Mouse (Mus musculus) kidney, postnatal 14 days (tissue): ENCODE results near the gene Peli1.
"Not testable (repeated sequence)": the region's sequence is repeated elsewhere in the genome, so short reads cannot be mapped to it uniquely, and the experiment has no call there.

Source experiments
- DNase-seq: peaks from one replicate; pipeline ENCODE4 v3.0.0; 2022; ENCODE audit warnings: mixed read lengths

The Peli1 gene

GRCm38 (mm10) chr11:21157595-21157994 is 66.5 kb downstream of the Peli1 start:
- DNase-seq = no peak

- DNase-seq = no peak
Observed at GRCm38 (mm10) chr11:21162093-21162492, 71.0 kb downstream of the Peli1 start.

- DNase-seq = no peak
Observed at GRCm38 (mm10) chr11:21163143-21163542, 72.1 kb downstream of the Peli1 start.

GRCm38 (mm10) chr11:21163673-21164072 is 72.6 kb downstream of the Peli1 start:
- DNase-seq = peak; percentile 26

- no peak for DNase-seq
Observed at GRCm38 (mm10) chr11:21164312-21164993, 73.4 kb downstream of the Peli1 start.

GRCm38 (mm10) chr11:21164994-21165560 is 74.0 kb downstream of the Peli1 start:
- peak; percentile 32 for DNase-seq

GRCm38 (mm10) chr11:21166495-21167096 is 75.5 kb downstream of the Peli1 start:
- no peak for DNase-seq

GRCm38 (mm10) chr11:21168828-21169607 is 77.9 kb downstream of the Peli1 start:
- DNase-seq = no peak

- DNase-seq = not testable (repeated sequence)
Observed at GRCm38 (mm10) chr11:21169608-21169860, 78.4 kb downstream of the Peli1 start.

- DNase-seq = no peak
Observed at GRCm38 (mm10) chr11:21172281-21172680, 81.2 kb downstream of the Peli1 start.

GRCm38 (mm10) chr11:21173926-21174325 is 82.8 kb downstream of the Peli1 start:
- no peak for DNase-seq

GRCm38 (mm10) chr11:21174396-21174795 is 83.3 kb downstream of the Peli1 start:
- peak; percentile 65 for DNase-seq

- DNase-seq = no peak
Observed at GRCm38 (mm10) chr11:21175063-21175462, 84.0 kb downstream of the Peli1 start.

GRCm38 (mm10) chr11:21176491-21176890 is 85.4 kb downstream of the Peli1 start:
- no peak for DNase-seq

GRCm38 (mm10) chr11:21178343-21178742 is 87.3 kb downstream of the Peli1 start:
- DNase-seq = peak; percentile 64

GRCm38 (mm10) chr11:21178998-21179645 is 88.0 kb downstream of the Peli1 start:
- DNase-seq = no peak

GRCm38 (mm10) chr11:21179873-21180272 is 88.8 kb downstream of the Peli1 start:
- DNase-seq = not testable (repeated sequence)

GRCm38 (mm10) chr11:21180650-21181049 is 89.6 kb downstream of the Peli1 start:
- DNase-seq = no peak

- DNase-seq = no peak
Observed at GRCm38 (mm10) chr11:21181616-21182015, 90.5 kb downstream of the Peli1 start.

GRCm38 (mm10) chr11:21182709-21183108 is 91.6 kb downstream of the Peli1 start:
- no peak for DNase-seq

GRCm38 (mm10) chr11:21191821-21192220 is 100.7 kb downstream of the Peli1 start:
- DNase-seq = not testable (repeated sequence)

- DNase-seq = no peak
Observed at GRCm38 (mm10) chr11:21194851-21195250, 103.8 kb downstream of the Peli1 start.
